Mouse (Mus musculus): ENCODE data around the gene Smug1. TPM values are rescaled to one million over a fixed set of nuclear protein-coding genes. Genes with fewer than 3 reads are reported as not detected.
A peak's percentile ranks its signal among the peaks of the same experiment; 100 is the strongest.

The Smug1 gene
- polyA plus RNA-seq, 1 experiment from 2014 or later: 19.2 TPM

DNA sequence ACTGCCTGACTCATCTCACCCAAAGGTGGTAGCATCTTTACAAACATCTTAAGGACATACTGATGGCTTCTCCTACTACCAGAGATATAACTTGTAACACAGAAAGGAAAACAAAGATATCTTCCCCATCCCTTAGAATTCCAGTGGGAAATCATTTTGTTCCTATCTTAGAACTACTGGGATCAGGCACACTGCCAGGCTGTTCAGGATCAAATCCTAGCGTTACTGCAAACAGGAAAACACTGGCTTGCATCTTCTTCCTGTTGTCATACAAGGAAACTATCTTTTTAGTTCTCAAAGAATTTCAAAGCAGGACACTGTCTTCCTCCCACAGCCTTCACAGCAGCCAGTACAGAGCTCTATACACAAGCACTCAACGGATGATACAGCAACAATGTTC is 26.7 kb upstream of the Smug1 start:
- ATAC-seq (ENCODE audit: low read depth): no peak
- Histone ChIP-seq H3K4me3 (ENCODE audit: low read depth, low read length) (no peak overlapping the region), H3K9ac (replicated peaks; ENCODE audit: low read depth, low read length) (no peak overlapping the region), H3K36me3 (ENCODE audit: control insufficient read depth, insufficient read depth, low read length) (peaks cover 23% of the 10 kb centered on the region), H3K4me1 (ENCODE audit: control insufficient read depth, insufficient read depth, low read length) (0 out of 2 replicates have a peak, but pooled peaks cover 7% of the 10 kb centered on the region), H3K27me3 (ENCODE audit: control insufficient read depth, insufficient read depth, low read length) (no peaks in the 10 kb centered on the region), H3K9me3 (ENCODE audit: control insufficient read depth, low read length) (no peaks in the 10 kb centered on the region), H3K4me2 (ENCODE audit: low read depth, low read length) (no peak overlapping the region), H3K27ac (ENCODE audit: low read depth, low read length) (no peak overlapping the region)
- WGBS: 80% methylated on average over 2 of the region's 2 CpGs

DNA sequence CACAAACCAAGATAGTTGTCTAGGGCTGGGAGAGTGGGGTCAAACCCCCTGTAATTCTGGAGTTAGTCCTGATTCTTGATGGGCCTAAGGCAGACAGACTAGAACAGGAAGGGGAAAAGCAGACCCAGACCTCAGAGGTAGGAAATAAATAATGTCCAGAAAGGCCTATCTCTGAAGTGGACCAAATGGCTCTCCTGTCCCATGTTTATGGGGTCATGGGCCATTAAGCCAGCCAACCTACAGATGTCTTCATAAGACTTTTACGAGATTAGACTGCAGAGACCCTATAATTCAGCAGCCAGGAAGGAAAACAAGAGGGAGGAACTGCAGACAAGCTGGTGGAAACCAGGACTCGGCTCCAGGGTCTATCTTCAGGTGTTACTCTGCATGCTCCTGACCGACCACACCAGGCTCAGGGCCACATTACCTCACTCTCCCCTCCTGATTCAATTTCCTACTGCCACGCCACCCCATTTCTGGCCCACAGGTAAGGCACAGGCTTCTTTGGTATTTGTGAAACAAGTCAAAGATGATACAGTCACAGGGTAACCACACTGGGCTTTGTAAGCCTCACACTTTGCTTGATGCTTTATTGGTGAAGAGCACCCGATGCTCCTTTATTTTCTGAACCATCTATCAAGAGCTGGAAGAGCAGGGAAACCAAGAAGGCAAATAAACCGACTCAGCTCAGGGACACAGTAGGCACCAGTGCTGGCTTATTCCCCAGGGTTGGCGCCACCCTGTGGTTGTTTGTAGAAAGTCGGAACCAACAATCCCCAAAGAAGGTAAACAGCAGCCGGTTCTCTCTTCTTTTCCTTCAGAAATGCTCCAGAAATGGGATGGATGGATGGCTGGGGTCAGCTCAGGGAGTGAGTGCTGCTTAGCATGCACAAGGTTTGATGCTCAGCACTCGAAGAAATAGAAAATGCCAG is 23.9 kb upstream of the Smug1 start:
- Histone ChIP-seq H3K4me3 (ENCODE audit: low read depth, low read length) (no peak overlapping the region), H3K4me2 (ENCODE audit: low read depth, low read length) (no peak overlapping the region), H3K9ac (replicated peaks; ENCODE audit: low read depth, low read length) (no peak overlapping the region), H3K27ac (ENCODE audit: low read depth, low read length) (no peak overlapping the region), H3K36me3 (ENCODE audit: control insufficient read depth, insufficient read depth, low read length) (peaks cover 10% of the 10 kb centered on the region), H3K4me1 (ENCODE audit: control insufficient read depth, insufficient read depth, low read length) (0 out of 2 replicates have a peak, but pooled peaks cover 7% of the 10 kb centered on the region), H3K9me3 (ENCODE audit: control insufficient read depth, low read length) (no peaks in the 10 kb centered on the region), H3K27me3 (ENCODE audit: control insufficient read depth, insufficient read depth, low read length) (no peaks in the 10 kb centered on the region)
- ATAC-seq (ENCODE audit: low read depth): peak; percentile 54; the same call in 1 of the 2 replicates
- WGBS: 43% methylated on average over 10 of the region's 10 CpGs

DNA sequence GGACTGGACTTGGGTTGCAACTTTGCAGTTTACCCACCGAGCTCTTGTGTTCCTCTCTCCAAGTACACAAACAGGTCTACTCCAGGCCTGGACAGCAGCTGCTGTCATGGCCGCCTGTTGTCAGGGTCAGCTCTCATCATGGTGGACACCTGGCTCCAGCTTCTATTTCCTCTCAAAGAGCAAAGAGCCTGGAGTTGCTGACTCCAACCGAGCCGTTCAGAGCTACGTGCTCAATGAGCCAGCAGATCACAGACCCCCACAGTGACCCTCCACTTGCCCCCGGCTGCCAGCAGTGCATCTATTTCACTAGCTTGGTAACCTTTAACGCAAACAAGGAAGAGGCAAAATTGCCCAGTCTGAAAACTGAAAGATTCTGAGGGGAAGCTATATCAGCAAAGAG is 23.2 kb upstream of the Smug1 start:
- peaks cover 10% of the 10 kb centered on the region for H3K36me3 ChIP-seq (ENCODE audit: control insufficient read depth, insufficient read depth, low read length)
- no peak overlapping the region for H3K27ac ChIP-seq (ENCODE audit: low read depth, low read length)
- H3K4me3 ChIP-seq (ENCODE audit: low read depth, low read length): no peak overlapping the region
- no peaks in the 10 kb centered on the region for H3K9me3 ChIP-seq (ENCODE audit: control insufficient read depth, low read length)
- no peaks in the 10 kb centered on the region for H3K27me3 ChIP-seq (ENCODE audit: control insufficient read depth, insufficient read depth, low read length)
- no peak for ATAC-seq (ENCODE audit: low read depth)
- 64% methylated on average over 7 of the region's 7 CpGs for WGBS
- H3K4me2 ChIP-seq (ENCODE audit: low read depth, low read length): no peak overlapping the region
- H3K9ac ChIP-seq (replicated peaks; ENCODE audit: low read depth, low read length): no peak overlapping the region
- H3K4me1 ChIP-seq (ENCODE audit: control insufficient read depth, insufficient read depth, low read length): 0 out of 2 replicates have a peak, but pooled peaks cover 7% of the 10 kb centered on the region

- no peak for ATAC-seq (ENCODE audit: low read depth)
- peaks cover 7% of the 10 kb centered on the region for H3K36me3 ChIP-seq (ENCODE audit: control insufficient read depth, insufficient read depth, low read length)
- no peak overlapping the region for H3K9ac ChIP-seq (replicated peaks; ENCODE audit: low read depth, low read length)
- H3K4me3 ChIP-seq (ENCODE audit: low read depth, low read length): no peak overlapping the region
- H3K27me3 ChIP-seq (ENCODE audit: control insufficient read depth, insufficient read depth, low read length): no peaks in the 10 kb centered on the region
- no peak overlapping the region for H3K27ac ChIP-seq (ENCODE audit: low read depth, low read length)
- H3K4me2 ChIP-seq (ENCODE audit: low read depth, low read length): no peak overlapping the region
- no peaks in the 10 kb centered on the region for H3K9me3 ChIP-seq (ENCODE audit: control insufficient read depth, low read length)
- WGBS: 44% methylated on average over 6 of the region's 6 CpGs
- H3K4me1 ChIP-seq (ENCODE audit: control insufficient read depth, insufficient read depth, low read length): peaks cover 18% of the 10 kb centered on the region
Observed at GRCm38 (mm10) chr15:103187803-103188202, 20.9 kb upstream of the Smug1 start.

- 48% methylated on average over 19 of the region's 19 CpGs for WGBS
- Histone ChIP-seq H3K4me2 (ENCODE audit: low read depth, low read length) (no peak overlapping the region), H3K27me3 (ENCODE audit: control insufficient read depth, insufficient read depth, low read length) (no peaks in the 10 kb centered on the region), H3K4me3 (ENCODE audit: low read depth, low read length) (no peak overlapping the region), H3K27ac (ENCODE audit: low read depth, low read length) (no peak overlapping the region; the same call in 1 of the 2 replicates), H3K36me3 (ENCODE audit: control insufficient read depth, insufficient read depth, low read length) (no peaks in the 10 kb centered on the region), H3K4me1 (ENCODE audit: control insufficient read depth, insufficient read depth, low read length) (peaks cover 13% of the 10 kb centered on the region), H3K9me3 (ENCODE audit: control insufficient read depth, low read length) (no peaks in the 10 kb centered on the region), H3K9ac (replicated peaks; ENCODE audit: low read depth, low read length) (no peak overlapping the region)
- ATAC-seq (ENCODE audit: low read depth): peak; percentile 22; the same call in 1 of the 2 replicates
Observed at GRCm38 (mm10) chr15:103185462-103186198, 18.7 kb upstream of the Smug1 start.

- H3K9me3 ChIP-seq (ENCODE audit: control insufficient read depth, low read length): no peaks in the 10 kb centered on the region
- peak; percentile 35; the same call in 1 of the 2 replicates for ATAC-seq (ENCODE audit: low read depth)
- H3K4me3 ChIP-seq (ENCODE audit: low read depth, low read length): peak overlapping the region; percentile 17
- H3K4me2 ChIP-seq (ENCODE audit: low read depth, low read length): peak overlapping the region; percentile 52
- 11% methylated on average over 25 of the region's 25 CpGs for WGBS
- H3K27ac ChIP-seq (ENCODE audit: low read depth, low read length): peak overlapping the region; percentile 22; the same call in 1 of the 2 replicates
- H3K4me1 ChIP-seq (ENCODE audit: control insufficient read depth, insufficient read depth, low read length): peaks cover 11% of the 10 kb centered on the region
- peak overlapping the region; percentile 28; the same call in 1 of the 2 replicates for H3K9ac ChIP-seq (replicated peaks; ENCODE audit: low read depth, low read length)
- H3K27me3 ChIP-seq (ENCODE audit: control insufficient read depth, insufficient read depth, low read length): no peaks in the 10 kb centered on the region
- no peaks in the 10 kb centered on the region for H3K36me3 ChIP-seq (ENCODE audit: control insufficient read depth, insufficient read depth, low read length)
Observed at GRCm38 (mm10) chr15:103183651-103184610, 17.0 kb upstream of the Smug1 start.

DNA sequence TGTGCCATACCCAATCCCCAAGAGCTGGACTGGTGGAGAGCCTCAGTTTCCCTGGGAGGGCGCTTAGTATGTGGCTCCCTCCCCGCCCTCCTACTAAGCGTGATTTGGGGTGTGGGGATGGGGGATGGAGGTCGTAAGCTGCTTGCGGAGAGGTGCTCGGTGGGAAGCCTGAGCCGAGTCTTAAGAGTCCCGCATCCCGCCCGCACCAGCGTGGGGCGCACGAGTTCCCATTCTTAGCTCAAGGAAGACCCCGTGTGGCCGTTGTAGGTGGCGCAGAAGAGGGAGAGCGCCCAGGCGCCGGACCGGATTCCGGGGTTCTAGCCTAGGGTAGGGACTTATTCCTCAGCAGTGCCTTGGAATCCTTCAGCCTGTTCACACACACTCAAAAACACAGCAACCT is 16.2 kb upstream of the Smug1 start:
- H3K9ac ChIP-seq (replicated peaks; ENCODE audit: low read depth, low read length): peak overlapping the region; percentile 28; the same call in 1 of the 2 replicates
- no peak overlapping the region; the same call in 1 of the 2 replicates for H3K27ac ChIP-seq (ENCODE audit: low read depth, low read length)
- H3K9me3 ChIP-seq (ENCODE audit: control insufficient read depth, low read length): no peaks in the 10 kb centered on the region
- under 1% methylated on average over 21 of the region's 21 CpGs for WGBS
- H3K4me3 ChIP-seq (ENCODE audit: low read depth, low read length): peak overlapping the region; percentile 17; the same call in 1 of the 2 replicates
- peak overlapping the region; percentile 52 for H3K4me2 ChIP-seq (ENCODE audit: low read depth, low read length)
- no peaks in the 10 kb centered on the region for H3K36me3 ChIP-seq (ENCODE audit: control insufficient read depth, insufficient read depth, low read length)
- ATAC-seq (ENCODE audit: low read depth): peak; percentile 50
- peaks cover 11% of the 10 kb centered on the region for H3K4me1 ChIP-seq (ENCODE audit: control insufficient read depth, insufficient read depth, low read length)
- no peaks in the 10 kb centered on the region for H3K27me3 ChIP-seq (ENCODE audit: control insufficient read depth, insufficient read depth, low read length)

DNA sequence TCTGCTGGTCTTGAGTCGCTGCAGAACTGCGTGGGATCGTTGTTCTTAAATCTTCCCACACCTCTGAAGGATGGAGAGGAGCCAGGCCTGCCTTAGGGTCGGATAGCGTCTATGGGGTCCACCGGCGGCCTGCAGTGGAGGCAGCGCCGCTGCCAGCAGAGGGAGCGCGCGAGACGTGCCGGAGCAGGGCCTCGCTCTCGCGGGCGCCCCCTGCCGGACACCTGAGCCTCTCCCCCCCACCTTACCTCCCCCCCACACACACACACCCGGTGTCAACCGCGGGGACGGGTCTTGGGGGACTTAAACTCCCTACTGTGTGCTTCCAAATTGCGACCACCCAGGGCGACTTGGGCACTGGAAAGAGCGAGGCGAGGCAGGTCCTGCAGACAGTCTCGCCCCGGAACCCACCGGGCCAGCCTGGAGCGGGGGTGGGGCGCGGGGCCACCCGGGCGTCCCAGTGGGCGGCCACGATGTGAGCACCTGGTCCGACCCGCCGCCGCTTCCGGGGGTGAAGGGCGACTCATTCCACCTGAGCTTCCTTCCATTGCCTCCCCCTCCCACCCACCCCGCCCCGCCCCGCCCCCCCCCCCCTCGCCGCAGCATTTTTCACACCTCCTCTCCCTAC is 15.4 kb upstream of the Smug1 start:
- H3K27me3 ChIP-seq (ENCODE audit: control insufficient read depth, insufficient read depth, low read length): no peaks in the 10 kb centered on the region
- 0 out of 2 replicates have a peak overlapping the region, but pooled peaks have one; percentile 5 for H3K4me3 ChIP-seq (ENCODE audit: low read depth, low read length)
- peak overlapping the region; percentile 52 for H3K4me2 ChIP-seq (ENCODE audit: low read depth, low read length)
- peaks cover 17% of the 10 kb centered on the region for H3K4me1 ChIP-seq (ENCODE audit: control insufficient read depth, insufficient read depth, low read length)
- ATAC-seq (ENCODE audit: low read depth): 0 out of 2 replicates have a peak, but pooled peaks have one; percentile 6
- H3K9ac ChIP-seq (replicated peaks; ENCODE audit: low read depth, low read length): 0 out of 2 replicates have a peak overlapping the region, but pooled peaks have one; percentile 7
- no peak overlapping the region for H3K27ac ChIP-seq (ENCODE audit: low read depth, low read length)
- no peaks in the 10 kb centered on the region for H3K9me3 ChIP-seq (ENCODE audit: control insufficient read depth, low read length)
- WGBS: under 1% methylated on average over 39 of the region's 48 CpGs
- no peaks in the 10 kb centered on the region for H3K36me3 ChIP-seq (ENCODE audit: control insufficient read depth, insufficient read depth, low read length)
